Mouse (Mus musculus): ENCODE results near the gene Nedd9.

- TF ChIP-seq CTCF (IDR thresholded peaks at IDR 0.05; ENCODE audit: borderline replicate concordance, control insufficient read depth, extremely low read depth, insufficient read depth, low read length, poor library complexity) (no peak), POLR2A (IDR thresholded peaks at IDR 0.05; ENCODE audit: control insufficient read depth, extremely low read depth, insufficient read depth, low read length, poor library complexity) (no peak)
These were observed 7.3 kb downstream of the Nedd9 start for GRCm38 (mm10) chr13:41479737-41480435.

All from thymus, adult 2 months (tissue).